Mouse (Mus musculus): ENCODE results near the gene Tssc4.

DNA sequence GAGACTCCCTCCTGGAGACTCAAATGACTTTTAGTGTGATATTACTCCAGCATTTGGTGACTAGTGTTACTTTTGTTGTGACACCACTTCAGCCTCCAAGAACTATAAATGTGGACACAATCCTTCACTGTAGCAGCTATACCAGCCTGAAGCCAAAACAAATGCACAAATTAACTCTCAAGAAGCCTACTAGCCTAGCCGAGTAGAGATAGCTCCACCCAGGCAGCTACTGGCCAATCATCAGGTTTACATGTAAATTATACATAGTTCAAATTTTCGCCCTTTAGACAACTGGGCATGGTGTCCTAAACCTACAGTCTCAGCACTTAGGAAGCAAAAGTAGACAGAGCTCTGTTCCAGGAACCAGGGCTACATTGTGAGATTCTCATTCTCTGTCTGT lies 17.7 kb upstream of the Tssc4 start:
- TF ChIP-seq POLR2A (IDR thresholded peaks at IDR 0.05; ENCODE audit: insufficient read depth, low read depth, low read length) = no peak
- no peak for TF ChIP-seq CTCF (IDR thresholded peaks at IDR 0.05)
- no peak for TF ChIP-seq EP300 (IDR thresholded peaks at IDR 0.05; ENCODE audit: insufficient read depth, low read depth, low read length)

Data from heart, adult 2 months (tissue).